Mouse (Mus musculus): ENCODE data around the gene Slit1. TPM values are rescaled to one million over a fixed set of nuclear protein-coding genes. Genes with fewer than 3 reads are reported as not detected.

The Slit1 gene
- polyA plus RNA-seq, 1 experiment from 2014 or later: 0.30 TPM

DNA sequence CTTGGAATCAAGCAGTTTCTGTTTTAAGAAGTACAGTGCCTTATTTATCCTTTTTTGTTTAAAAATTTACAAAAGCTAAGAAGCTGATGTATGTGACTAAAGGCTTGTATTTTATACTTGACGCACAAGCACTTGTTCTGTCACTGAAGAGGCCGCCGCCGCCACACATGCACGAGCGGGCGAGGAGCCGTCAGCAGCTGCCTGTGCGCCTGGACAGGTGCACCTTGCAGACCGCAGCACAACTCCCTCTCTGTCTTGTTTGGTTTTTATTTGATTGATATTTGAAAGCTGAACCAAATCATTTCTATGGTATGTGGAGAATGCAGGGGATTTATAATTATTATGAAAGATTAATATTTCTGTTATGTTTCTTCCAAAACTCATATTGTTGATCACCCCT is 156.7 kb downstream of the Slit1 start:
- Histone ChIP-seq H3K9me3 (no peaks in the 10 kb centered on the region), H3K4me2 (no peak overlapping the region), H3K36me3 (peaks cover 42% of the 10 kb centered on the region), H3K27ac (no peak overlapping the region), H3K4me3 (no peak overlapping the region), H3K4me1 (peaks cover 3% of the 10 kb centered on the region; the same call in 1 of the 2 replicates), H3K9ac (no peak overlapping the region), H3K27me3 (no peaks in the 10 kb centered on the region)
- ATAC-seq (ENCODE audit: insufficient number of reproducible peaks, insufficient read depth, low FRiP score, low TSS enrichment, low read depth): no peak
- WGBS: 95% methylated on average over 10 of the region's 10 CpGs

DNA sequence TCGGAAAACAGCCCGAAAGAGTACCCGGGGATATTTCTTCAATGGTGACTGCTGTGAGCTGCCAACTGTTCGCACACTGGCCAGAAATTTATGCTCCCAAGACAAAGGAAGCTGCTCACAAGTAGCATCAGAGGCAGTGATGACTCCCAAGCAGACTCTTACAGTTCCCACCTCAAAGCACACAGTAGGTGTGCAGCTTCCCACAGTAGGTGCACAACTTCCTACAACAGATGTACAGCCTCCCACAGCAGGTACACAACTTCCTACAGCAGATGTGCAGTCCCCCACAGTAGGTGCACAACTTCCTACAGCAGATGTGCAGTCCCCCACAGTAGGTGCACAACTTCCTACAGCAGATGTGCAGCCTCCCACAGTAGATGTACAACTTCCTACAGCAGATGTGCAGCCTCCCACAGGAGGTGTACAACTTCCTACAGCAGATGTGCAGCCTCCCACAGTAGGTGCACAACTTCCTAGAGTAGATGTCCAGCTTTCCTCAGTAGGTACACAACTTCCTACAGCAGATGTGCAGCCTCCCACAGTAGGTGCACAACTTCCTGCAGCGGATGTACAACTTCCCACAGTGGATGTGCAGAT is 160.4 kb downstream of the Slit1 start:
- Histone ChIP-seq H3K27me3 (no peaks in the 10 kb centered on the region), H3K9me3 (no peaks in the 10 kb centered on the region), H3K27ac (no peak overlapping the region), H3K4me2 (no peak overlapping the region), H3K4me1 (no peaks in the 10 kb centered on the region), H3K9ac (no peak overlapping the region), H3K4me3 (no peak overlapping the region), H3K36me3 (peaks cover 46% of the 10 kb centered on the region)
- 97% methylated on average over 5 of the region's 5 CpGs for WGBS
- no peak for ATAC-seq (ENCODE audit: insufficient number of reproducible peaks, insufficient read depth, low FRiP score, low TSS enrichment, low read depth)

DNA sequence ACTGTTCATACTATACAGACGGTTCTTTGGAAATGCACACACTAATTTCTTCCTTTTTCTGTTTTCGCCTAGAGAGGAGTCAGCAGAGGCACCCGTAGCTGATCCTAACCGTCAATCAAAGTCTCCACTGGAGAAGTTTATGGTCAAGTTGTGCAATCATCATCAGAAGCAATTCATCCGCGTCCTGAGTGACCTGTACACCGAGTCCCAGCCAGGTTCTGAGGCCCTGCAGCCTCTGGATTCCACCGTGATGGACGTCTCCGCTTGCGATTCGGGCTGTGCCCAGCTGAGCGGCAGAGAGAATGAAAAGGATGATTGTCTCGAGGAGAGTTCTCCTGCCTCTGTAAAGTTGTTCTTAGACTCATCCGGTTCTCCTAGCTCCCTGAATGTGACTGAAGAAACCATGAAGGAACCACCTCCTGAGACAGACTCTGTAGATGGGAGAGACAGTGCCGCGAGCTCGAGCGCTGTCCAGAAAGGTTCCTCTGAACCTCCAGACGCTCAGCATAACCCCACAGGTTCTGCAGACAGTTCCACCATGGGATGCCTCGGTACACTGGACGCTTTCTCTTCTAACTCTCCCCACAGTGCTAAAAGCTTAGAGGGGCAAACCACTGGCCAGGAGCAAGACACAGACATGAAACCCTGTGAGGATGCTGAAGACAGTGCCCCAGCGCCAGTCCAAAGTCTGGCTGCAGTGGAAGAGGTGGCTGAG is 161.6 kb downstream of the Slit1 start, which contains the start of gene Gm340:
Gene Gm340 (plus strand): TSS at position 665 of the 715 bp plus-strand sequence.
- H3K9ac ChIP-seq: no peak within 1 kb of the TSS
- peaks cover 46% of the 10 kb centered on the region for H3K36me3 ChIP-seq
- H3K27me3 ChIP-seq: no peaks in the 10 kb centered on the region
- no peak within 1 kb of the TSS for H3K4me2 ChIP-seq
- no peak for ATAC-seq (ENCODE audit: insufficient number of reproducible peaks, insufficient read depth, low FRiP score, low TSS enrichment, low read depth)
- no peaks in the 10 kb centered on the region for H3K4me1 ChIP-seq
- WGBS: 90% methylated on average over 23 of the region's 23 CpGs
- H3K4me3 ChIP-seq: no peak within 1 kb of the TSS
- H3K9me3 ChIP-seq: no peaks in the 10 kb centered on the region
- no peak within 1 kb of the TSS for H3K27ac ChIP-seq

DNA sequence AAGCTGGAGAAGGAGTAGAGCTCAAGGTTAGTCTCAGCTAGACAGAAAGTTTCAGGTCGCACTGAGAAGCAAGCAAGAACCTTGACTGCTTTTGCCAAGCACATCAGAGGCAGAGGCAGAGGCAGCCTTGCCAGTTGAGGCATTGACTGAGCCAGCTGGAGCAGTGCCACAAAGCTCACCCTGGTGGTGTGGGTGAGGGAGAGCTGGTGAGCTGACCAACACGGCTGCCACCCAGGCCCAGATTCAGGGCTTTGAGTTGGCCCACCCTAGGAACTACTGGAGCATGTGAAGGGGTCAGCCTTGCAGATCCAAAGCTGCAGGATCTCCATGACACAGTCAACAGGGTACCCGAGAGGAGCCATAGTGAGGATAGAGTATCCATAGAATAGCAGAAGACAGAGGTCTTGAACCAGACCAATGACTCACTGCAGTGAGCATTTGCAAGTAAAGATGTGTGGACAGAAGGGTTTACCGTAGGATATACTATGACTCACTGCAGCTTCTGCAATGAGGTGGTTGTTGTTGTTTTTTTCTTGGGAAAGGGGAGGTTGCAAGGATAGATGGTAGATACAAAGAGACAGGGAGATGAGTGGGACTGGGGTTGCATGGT is 164.0 kb downstream of the Slit1 start:
- Histone ChIP-seq H3K36me3 (peaks cover 31% of the 10 kb centered on the region), H3K27ac (no peak overlapping the region), H3K4me2 (no peak overlapping the region), H3K4me3 (no peak overlapping the region), H3K9ac (no peak overlapping the region), H3K9me3 (no peaks in the 10 kb centered on the region), H3K4me1 (no peaks in the 10 kb centered on the region), H3K27me3 (no peaks in the 10 kb centered on the region)
- ATAC-seq (ENCODE audit: insufficient number of reproducible peaks, insufficient read depth, low FRiP score, low TSS enrichment, low read depth): no peak
- 92% methylated on average over 4 of the region's 4 CpGs for WGBS

DNA sequence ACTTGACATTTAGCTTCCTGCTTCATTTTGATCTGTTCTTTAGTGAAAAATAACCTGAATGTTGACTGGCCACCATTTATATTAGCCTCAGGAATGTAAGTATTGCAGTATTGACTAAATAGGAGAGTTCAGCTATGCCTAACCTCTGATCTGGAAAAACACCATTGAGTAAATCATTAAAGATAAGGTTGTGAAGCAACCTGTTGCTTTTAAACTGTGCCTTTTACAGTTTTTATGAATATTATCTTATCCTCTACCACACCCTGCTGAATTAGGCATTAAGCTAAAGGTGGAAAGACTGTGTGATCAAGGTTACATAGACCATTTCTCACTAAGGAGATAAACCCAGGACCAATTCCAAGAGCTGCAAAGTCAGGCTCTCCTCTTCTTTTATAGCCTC is 165.9 kb downstream of the Slit1 start:
- ATAC-seq (ENCODE audit: insufficient number of reproducible peaks, insufficient read depth, low FRiP score, low TSS enrichment, low read depth): no peak
- H3K36me3 ChIP-seq: peaks cover 13% of the 10 kb centered on the region
- no peaks in the 10 kb centered on the region for H3K27me3 ChIP-seq
- H3K4me3 ChIP-seq: no peak overlapping the region
- H3K9ac ChIP-seq: no peak overlapping the region
- H3K27ac ChIP-seq: no peak overlapping the region
- no peaks in the 10 kb centered on the region for H3K4me1 ChIP-seq
- H3K9me3 ChIP-seq: no peaks in the 10 kb centered on the region
- H3K4me2 ChIP-seq: no peak overlapping the region

DNA sequence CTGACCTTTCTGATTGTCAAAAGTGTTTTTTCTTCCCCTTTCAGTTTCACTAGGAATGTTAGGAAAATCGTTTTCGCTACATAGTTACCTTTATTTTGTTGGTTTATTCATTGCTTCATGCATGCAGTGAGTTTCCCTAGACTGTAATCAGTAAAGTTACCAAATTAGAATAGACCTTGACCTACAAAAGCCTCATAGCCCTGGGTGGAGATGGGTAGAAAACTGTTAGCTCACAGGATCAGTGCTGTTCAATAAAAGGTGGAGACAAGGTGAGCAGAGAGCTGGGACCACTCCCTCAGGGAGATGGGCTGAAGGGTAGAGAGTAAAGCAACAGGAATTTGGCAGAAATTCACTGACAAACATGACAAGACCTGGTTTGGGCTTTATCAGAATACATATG is 169.8 kb downstream of the Slit1 start:
- Histone ChIP-seq H3K36me3 (no peaks in the 10 kb centered on the region), H3K4me1 (no peaks in the 10 kb centered on the region), H3K27me3 (no peaks in the 10 kb centered on the region), H3K27ac (no peak overlapping the region), H3K9ac (no peak overlapping the region), H3K4me3 (no peak overlapping the region), H3K9me3 (no peaks in the 10 kb centered on the region), H3K4me2 (no peak overlapping the region)
- no peak for ATAC-seq (ENCODE audit: insufficient number of reproducible peaks, insufficient read depth, low FRiP score, low TSS enrichment, low read depth)
- WGBS: 92% methylated on average over 2 of the region's 2 CpGs

DNA sequence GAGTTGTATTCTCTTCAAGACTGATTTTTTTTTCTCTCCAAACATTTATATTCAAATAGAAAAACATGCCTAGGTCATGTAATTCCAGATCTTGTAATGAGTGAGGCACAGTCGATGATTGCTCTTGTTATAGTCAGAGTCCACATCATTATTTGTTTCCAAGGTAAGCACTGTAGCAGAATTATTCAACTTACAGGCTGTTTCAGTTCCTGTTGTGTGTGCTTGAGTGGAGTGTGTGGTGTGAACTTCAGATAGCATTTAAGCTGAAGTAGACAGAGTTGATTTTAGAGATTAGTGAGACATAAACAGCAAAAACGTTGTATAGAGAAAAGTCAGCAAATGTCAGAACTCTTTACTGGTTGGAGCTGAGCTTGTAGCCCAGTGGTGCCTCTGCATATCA is 174.7 kb downstream of the Slit1 start:
- Histone ChIP-seq H3K27me3 (no peaks in the 10 kb centered on the region), H3K36me3 (no peaks in the 10 kb centered on the region), H3K9ac (no peak overlapping the region), H3K4me2 (no peak overlapping the region), H3K4me1 (no peaks in the 10 kb centered on the region), H3K27ac (no peak overlapping the region), H3K9me3 (no peaks in the 10 kb centered on the region), H3K4me3 (no peak overlapping the region)
- 66% methylated on average over 2 of the region's 2 CpGs for WGBS
- no peak for ATAC-seq (ENCODE audit: insufficient number of reproducible peaks, insufficient read depth, low FRiP score, low TSS enrichment, low read depth)

DNA sequence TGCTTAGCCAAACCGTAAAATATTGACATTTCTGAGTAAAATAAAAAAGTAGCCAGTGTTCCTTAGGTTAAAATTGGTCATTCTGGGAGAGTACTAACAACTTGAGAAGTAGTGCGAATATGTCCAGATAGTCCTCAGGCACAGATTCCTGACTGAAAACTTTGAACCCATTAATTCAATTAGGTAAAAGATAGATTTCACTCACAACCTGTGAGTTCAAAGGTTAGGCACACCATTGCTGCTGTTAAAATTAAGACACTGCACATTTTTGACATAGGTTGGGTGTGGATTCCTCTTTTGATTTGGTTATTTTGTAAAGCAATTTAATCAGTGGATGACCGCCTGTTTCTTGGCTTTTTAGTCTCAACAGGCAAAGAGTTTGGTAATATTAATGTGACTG is 182.6 kb downstream of the Slit1 start:
- H3K36me3 ChIP-seq: peaks cover 20% of the 10 kb centered on the region
- ATAC-seq (ENCODE audit: insufficient number of reproducible peaks, insufficient read depth, low FRiP score, low TSS enrichment, low read depth): no peak
- H3K27me3 ChIP-seq: no peaks in the 10 kb centered on the region
- no peak overlapping the region for H3K4me3 ChIP-seq
- H3K9me3 ChIP-seq: no peaks in the 10 kb centered on the region
- WGBS: 74% methylated on average over 3 of the region's 3 CpGs
- no peaks in the 10 kb centered on the region for H3K4me1 ChIP-seq
- H3K27ac ChIP-seq: no peak overlapping the region
- H3K9ac ChIP-seq: no peak overlapping the region
- no peak overlapping the region for H3K4me2 ChIP-seq

DNA sequence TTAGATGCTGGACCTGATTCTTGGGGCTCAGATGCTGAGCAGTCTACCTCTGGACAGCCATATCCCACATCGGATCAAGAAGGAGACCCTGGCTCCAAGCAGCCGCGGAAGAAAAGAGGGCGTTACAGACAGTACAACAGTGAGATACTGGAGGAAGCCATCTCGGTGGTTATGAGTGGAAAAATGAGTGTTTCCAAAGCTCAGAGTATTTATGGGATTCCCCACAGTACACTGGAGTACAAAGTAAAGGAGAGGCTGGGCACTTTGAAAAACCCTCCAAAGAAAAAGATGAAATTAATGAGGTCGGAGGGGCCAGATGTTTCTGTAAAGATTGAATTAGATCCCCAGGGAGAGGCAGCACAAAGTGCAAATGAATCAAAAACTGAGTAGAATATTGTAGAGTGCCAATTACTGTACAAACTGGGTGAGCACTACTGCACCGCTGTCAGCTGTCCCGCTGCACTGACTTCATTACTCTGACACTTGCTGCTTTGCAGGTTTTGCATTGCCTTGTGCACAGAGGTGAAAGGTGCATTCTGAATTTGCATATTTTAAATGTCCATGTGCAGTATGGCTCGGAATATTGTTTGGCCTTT is 184.5 kb downstream of the Slit1 start:
- Histone ChIP-seq H3K4me3 (no peak overlapping the region), H3K4me1 (no peaks in the 10 kb centered on the region), H3K27me3 (no peaks in the 10 kb centered on the region), H3K9me3 (no peaks in the 10 kb centered on the region), H3K27ac (no peak overlapping the region), H3K4me2 (no peak overlapping the region), H3K9ac (no peak overlapping the region), H3K36me3 (peaks cover 25% of the 10 kb centered on the region)
- no peak for ATAC-seq (ENCODE audit: insufficient number of reproducible peaks, insufficient read depth, low FRiP score, low TSS enrichment, low read depth)
- 90% methylated on average over 9 of the region's 9 CpGs for WGBS

DNA sequence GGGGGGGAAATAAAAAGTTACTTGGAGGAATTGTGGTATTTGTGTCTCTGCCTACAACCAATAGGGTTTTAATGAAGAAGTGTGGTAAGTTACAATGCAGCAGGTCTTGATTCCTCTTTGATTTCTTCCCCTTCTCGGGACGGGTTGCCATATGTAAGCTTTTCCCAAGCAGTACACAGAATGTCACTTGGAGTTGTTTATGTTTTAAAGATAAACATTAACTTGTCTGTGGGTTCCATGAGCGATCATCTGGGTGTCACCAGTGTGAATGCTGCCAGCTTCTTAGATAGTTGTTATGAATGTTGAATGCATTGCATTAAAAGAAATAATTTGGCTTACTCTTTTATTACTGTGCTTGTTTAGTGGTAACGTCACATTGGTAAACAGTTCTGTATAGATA is 186.0 kb downstream of the Slit1 start:
- Histone ChIP-seq H3K27ac (no peak overlapping the region), H3K4me2 (no peak overlapping the region), H3K36me3 (peaks cover 29% of the 10 kb centered on the region), H3K4me3 (no peak overlapping the region), H3K9ac (no peak overlapping the region), H3K9me3 (no peaks in the 10 kb centered on the region), H3K4me1 (no peaks in the 10 kb centered on the region), H3K27me3 (no peaks in the 10 kb centered on the region)
- 91% methylated on average over 4 of the region's 4 CpGs for WGBS
- ATAC-seq (ENCODE audit: insufficient number of reproducible peaks, insufficient read depth, low FRiP score, low TSS enrichment, low read depth): no peak

DNA sequence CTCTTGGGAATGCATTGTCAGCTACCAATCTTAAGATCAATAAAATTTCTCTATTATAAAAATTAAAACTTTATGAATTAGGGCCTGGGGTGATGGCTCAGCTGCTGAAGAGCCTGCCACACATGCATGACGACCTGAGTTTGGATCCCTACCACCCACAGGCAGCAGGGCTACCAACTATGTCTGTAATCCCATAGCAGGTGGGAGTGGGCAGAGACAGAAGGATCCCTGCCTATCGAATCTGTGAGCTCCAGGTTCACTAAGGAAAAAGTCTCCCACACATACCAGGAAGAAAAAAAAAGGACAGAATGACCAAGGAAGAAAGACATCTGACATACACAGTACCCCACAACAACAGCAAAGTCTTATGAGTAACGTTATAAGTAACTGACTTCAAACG is 186.5 kb downstream of the Slit1 start:
- Histone ChIP-seq H3K9ac (no peak overlapping the region), H3K4me3 (no peak overlapping the region), H3K27me3 (no peaks in the 10 kb centered on the region), H3K27ac (no peak overlapping the region), H3K4me2 (no peak overlapping the region), H3K9me3 (no peaks in the 10 kb centered on the region), H3K36me3 (peaks cover 31% of the 10 kb centered on the region), H3K4me1 (no peaks in the 10 kb centered on the region)
- no peak for ATAC-seq (ENCODE audit: insufficient number of reproducible peaks, insufficient read depth, low FRiP score, low TSS enrichment, low read depth)
- WGBS: 86% methylated on average over 4 of the region's 4 CpGs
